Mouse (Mus musculus): ENCODE results near the gene Hsd11b2. TPM values are rescaled to one million over a fixed set of nuclear protein-coding genes. Genes with fewer than 3 reads are reported as not detected.
A peak's percentile ranks its signal among the peaks of the same experiment; 100 is the strongest.

The Hsd11b2 gene
- total RNA-seq, 2 experiments from 2014 or later: 0.18 to 0.21 TPM

DNA sequence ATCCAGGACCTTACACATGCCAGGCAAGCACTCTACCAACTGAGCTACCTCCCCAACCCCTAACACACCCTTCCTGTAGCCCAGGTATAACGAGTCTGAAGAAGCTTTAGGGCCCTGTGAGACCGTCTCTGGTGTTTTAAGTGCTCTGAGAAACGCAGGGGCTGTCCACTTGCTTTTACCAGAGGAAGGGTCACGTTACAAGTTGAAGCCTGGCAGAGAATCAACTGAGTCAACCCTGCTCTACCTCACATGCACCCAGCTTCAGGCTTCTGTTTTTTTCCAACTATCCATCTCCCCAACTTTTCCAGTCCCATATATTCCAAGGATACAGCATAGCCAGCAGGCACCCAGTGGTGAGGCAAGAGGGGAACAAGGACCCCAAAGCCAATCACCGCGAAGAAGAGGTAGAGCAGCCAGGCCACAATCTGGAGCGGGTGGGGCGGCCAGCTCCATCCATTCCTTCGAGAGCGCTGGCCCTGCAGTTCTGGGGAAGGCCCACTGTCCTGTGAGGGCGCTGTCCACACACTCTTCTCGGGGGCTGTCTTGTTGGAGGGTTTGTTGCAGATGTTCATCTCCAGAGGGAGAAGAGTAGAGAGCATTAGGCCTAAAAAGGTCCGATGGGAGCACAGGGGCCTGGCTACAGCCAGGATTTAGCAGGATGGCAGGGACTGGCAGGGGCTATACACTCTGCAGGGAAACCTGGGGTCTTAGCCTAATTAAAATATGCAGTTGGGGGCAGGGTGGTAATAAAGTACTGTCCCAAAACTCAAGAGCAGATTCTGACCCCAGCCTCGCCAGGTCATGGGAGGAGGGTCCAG lies 35.1 kb upstream of the Hsd11b2 start:
- DNase-seq (ENCODE audit: low spot score in 2 of 2): no peak

DNA sequence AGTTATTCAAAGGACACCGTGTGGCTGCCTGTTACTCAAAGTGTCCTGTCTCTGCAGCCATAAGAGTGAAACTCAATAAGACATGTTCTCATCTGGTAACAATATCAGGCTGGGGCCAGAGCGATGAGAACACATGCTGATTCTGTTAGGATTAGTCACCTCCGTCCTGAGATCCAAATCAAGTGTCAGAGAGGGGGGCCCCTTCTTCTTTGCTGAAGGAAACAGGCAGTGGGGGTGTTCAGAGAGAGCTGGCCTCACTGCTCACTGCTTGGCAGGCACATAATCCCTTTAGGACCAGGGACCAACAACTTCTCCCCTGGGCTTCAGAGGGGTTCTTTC lies 34.6 kb upstream of the Hsd11b2 start:
- DNase-seq (ENCODE audit: low spot score in 2 of 2): no peak

DNA sequence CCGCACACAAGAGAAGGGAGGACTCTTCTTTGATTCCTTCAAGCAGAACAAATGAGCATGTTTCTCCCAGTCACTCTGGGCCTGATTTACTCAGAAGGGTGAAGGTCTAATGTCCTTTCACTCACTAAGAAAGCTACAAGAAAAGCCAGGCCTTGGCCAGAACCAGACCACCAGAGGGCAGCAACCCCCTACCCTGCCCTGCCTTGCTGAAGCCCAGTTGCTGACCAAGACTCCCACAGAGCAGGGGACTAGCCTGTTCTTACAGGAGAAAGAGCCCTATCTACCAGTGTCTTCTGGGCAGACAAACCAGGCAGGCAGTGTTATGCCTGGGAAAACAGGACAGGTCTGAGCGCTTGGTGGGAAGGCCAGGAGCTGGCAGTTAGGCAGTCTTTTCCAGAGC lies 34.2 kb upstream of the Hsd11b2 start:
- no peak for DNase-seq (ENCODE audit: low spot score in 2 of 2)

DNA sequence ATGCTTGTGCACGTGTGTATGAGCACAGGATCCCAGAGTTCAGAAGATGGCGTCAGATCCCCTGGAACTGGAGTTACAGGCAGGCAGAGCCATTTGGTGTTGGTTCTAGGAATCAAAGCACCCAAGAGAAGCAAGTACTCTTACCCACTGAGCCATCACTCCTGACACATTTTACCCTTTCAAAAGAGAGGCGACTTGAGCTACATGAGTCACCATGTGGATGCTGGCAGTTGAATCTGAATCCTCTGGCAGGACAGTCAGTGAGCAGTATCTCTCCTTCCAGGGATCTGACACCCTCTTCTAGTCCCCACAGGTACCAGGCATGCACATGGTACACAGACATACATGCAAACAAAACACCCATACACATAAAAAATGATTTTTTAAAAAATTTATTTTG lies 30.5 kb upstream of the Hsd11b2 start:
- no peak for DNase-seq (ENCODE audit: low spot score in 2 of 2)

DNA sequence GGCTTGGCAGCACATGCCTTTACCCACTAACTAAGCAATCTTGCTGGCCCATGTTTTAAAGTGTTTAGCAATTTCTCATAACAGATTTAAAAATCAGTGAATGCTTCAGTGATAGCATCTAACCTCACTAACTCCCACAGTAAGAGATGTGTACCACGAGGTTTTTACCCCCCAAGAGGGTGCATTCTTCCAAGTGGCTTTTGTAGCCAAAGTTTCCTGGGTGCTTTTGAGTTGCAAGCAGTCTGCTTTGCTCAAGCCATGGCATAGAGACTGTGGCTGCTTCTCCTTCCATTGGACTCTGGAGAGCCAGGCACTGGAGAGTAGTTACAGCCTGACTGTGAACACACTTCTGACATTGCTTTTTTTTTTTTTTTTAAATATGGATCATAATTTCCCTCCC lies 29.3 kb upstream of the Hsd11b2 start:
- no peak for DNase-seq (ENCODE audit: low spot score in 2 of 2)

DNA sequence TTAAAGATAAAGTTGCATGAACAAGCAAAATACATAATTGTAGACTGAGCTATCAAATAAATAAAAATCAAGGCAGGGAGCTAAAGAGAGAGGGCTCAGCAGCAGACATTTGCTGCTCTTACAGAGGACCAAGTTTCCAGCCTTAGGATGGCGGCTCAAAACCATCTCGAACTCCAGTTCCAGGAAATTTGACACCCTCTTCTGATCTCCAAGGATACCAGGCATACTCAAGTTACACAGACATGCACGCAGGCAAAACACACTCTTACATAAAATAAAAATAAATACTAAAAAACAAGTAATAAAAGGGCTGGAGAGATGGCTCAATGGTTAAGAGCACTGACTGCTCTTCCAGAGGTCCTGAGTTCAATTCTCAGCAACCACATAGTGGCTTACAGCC lies 25.1 kb upstream of the Hsd11b2 start:
- no peak for DNase-seq (ENCODE audit: low spot score in 2 of 2)

DNA sequence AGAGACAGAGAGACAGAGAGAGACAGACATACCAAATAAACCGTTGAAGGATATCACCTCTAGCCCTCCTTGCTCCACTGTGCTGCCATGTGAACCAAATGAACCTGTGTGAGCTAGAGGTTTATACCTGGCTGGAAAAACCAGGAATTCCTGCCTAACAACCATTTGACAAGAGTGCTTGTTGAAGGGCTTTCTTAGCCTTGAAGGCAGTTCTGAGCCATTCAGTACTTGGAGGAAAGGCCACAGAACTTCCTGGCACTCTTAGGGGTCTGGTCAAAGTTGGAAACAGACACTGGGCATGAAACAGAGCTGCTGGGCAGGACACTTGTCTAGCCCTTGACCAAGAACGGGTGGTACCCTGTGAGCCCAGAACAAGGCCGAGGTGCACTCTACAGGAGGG lies 24.0 kb upstream of the Hsd11b2 start:
- DNase-seq (ENCODE audit: low spot score in 2 of 2): no peak

DNA sequence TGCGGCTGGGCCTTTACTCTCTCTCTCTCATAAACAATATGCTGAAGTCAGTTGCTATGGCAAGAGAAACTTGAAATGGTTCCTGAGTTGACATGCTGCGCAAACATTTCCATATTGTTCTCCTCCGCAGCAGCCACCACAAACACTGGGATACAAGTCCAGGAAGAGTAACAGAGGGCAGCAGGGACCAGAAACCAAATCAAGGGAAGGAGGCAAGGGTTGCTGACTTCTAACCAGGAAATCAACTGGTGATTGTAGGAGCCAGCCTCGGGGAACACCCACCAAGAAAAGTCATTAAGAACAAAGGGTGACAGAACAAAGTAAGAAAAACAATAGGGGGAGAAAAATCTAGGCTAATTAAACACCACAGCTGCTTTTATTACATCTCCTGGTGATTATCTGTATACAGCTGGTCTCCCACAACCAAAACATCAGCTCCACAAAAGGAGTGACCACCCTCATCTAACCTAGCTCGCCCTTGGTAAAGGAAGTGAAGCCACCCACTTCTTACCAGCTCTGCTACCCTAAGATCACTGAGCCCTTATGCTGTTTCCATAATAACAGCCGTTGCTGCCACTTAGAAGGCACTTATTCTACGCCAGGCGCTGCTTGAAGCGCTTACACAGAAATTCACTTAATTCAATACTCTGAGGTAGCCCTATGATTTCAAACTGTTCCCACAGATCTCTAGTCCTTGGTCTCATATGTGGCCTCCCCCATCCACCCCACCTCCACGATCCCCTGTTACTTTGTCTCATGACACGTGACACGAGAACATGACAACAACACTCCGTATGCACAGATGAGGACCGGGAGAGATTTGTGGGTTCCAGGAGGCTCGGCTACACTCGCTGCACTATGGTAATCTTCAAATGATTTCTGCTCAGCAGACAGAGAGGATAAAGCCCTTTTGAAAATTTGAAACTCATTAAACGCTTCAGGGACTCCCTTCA lies 22.9 kb upstream of the Hsd11b2 start:
- DNase-seq (ENCODE audit: low spot score in 2 of 2): no peak

DNA sequence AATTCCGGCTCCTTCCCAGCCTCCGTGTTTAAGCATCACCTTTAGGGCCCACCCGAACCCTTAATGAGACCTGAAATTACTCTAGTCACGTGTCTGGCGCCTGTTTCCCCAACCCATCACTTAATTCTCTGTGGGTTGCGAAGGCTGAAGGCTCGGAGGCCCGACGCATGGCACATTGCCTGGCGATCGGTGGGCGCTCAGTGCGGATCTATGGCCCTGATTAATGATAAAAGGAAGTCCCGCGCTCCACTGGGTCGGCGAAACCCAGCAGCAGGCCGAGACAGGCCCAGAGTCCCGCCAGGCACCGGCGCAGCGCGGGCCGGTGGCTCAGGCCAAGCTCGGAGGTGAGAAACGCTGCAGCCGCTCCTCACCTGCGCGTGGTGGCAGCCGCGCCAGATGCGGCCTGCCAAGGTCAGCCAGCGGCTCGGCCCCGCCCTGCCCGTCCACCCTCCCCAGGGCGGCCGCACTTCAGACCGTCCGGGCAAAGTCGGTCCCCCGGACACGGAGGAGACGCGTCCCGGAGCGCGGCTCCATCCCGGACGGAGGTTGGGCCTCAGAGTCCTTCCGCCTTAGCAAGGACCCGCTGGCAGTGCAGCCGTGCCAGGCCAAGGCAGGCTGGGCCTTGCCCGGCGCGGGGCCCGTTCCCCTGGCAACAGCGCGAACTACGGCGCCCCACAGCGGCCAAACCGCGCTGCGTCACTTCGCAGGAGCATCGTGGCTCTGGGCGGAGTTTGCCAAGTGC lies 21.9 kb upstream of the Hsd11b2 start, which contains the start of gene Zdhhc1:
Gene Zdhhc1, minus strand, starts transcription at position 464 of the 742 bp plus-strand sequence.
- peak; percentile 82 for DNase-seq (ENCODE audit: low spot score in 2 of 2)

DNA sequence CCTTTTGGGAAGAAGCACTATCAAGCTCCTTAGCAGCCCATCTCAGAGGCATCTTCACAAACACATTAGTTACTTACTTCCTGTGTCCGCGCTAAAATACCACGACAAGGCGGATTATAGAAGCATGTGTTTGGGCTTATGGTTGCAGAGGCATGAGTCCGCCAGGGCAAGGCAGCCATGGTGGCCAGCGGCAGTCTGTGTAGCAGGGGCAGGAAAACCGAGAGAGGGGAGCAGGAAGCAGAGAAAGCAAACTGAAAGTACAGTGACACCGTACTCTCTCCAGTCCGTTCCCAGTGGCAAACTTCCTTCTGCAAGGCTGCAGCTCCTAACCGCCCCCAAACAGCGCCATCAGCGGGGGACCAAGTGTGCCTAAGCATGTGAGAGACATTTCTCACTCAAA lies 18.8 kb upstream of the Hsd11b2 start:
- DNase-seq (ENCODE audit: low spot score in 2 of 2): no peak

DNA sequence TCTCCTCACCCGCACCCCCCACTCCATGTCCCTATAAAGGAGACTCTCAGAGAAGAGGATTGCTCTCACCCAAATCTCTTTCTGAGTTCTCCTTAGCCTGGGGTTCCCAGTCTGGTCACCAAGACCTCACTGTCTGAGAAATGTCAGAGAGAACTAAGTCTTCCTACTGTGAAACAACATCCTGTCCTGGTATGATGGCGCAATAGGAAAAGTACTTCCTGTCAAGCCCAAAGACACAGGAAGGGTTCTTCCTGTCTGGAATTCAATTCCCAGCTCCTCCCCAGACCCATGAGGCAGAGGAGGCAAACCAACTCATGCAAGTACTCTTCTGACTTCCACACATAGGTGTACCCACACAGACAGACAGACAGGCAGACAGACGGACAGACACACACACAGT lies 13.9 kb upstream of the Hsd11b2 start:
- no peak for DNase-seq (ENCODE audit: low spot score in 2 of 2)

DNA sequence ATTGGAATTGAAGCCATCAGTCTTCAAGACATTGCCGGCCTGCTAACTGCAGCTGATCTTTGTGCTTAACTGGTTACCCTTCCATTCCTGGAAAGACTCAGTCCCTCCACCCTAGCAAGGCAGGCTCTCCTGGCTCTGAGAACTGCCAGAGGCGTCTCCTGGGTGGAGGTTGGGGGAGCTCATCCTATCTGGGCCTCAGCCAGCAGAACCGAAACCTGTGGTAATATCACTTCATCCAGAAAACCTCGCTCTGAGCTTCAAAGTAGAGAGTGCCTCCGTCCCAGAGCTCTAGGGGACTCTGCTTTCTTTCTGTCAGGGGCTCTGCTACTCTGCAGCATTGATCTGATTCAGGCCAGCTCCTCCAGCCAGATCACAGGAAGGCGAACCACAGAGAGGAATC lies 11.6 kb upstream of the Hsd11b2 start:
- DNase-seq (ENCODE audit: low spot score in 2 of 2): no peak

DNA sequence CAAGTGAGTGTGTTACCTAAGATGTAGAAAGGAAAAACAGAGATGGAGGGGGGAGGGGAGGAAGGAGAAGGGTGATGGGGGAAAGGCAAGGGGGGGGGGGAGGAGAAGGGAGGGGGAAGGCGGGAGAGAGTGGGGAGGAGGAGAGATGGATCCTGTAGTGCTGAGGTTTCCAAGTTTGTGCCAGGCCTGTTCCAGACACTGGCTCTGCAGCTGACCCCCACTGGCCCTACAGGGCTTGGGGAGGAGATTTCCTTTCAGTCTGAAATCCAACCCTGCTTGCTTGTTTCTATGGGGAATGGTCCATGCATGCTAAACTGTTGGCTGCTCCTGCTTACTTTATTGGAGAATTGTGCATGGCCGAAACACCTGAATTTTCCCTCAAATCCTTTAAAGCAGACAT lies 9.8 kb upstream of the Hsd11b2 start:
- no peak for DNase-seq (ENCODE audit: low spot score in 2 of 2)

DNA sequence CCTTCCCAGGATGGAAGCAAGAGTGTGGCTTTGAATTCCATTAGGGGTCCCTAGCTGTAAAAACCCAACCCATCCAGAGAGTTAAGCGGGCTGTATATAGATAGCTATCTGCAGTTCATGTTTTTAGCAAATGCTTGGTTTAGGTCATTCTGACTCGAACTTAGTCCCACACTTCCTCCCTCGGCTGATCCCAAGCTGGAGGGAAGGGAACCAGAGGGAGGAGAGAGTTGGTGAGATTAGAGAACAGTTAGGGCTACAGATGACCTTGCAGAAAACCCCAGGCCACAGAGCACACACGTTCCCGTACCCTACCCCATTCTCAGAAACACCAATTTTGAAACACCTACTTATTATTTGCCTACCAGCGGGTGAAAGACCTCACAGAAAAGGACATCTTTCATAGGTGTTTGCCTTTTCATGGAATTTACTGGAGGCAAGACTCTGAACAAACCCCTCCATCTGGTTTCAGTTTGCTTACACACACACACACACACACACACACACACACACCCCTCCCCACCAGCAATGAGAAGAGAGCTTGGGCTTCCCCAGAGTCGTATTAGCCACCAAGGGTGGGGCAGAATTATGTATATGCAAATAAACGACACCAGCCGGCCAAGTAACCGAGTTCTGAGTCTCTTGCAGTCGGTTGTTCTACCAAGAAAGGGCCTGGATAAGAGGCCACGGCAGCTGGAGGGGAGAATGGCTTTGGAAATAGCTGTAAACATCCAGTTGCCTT lies 8.4 kb upstream of the Hsd11b2 start:
- no peak for DNase-seq (ENCODE audit: low spot score in 2 of 2)

DNA sequence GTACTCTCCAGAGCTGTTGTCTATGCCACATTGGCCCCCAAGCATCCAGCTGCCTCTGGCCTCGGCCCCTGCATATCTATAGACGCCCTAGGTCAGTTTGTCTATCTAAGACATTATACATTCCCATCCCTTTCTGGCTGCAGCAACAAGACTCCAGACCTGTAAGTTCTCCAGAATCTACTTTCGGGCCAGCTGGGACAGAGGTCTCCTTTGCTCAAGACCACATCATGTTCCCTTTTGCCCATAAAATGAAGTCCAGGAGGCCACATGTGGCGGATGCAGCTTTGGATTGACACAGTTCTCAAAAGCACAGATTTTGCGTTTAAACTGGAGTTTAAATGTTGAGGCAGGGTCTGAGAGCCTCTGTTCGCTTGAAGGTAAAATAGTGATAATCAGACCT lies 4.4 kb upstream of the Hsd11b2 start:
- no peak for DNase-seq (ENCODE audit: low spot score in 2 of 2)

DNA sequence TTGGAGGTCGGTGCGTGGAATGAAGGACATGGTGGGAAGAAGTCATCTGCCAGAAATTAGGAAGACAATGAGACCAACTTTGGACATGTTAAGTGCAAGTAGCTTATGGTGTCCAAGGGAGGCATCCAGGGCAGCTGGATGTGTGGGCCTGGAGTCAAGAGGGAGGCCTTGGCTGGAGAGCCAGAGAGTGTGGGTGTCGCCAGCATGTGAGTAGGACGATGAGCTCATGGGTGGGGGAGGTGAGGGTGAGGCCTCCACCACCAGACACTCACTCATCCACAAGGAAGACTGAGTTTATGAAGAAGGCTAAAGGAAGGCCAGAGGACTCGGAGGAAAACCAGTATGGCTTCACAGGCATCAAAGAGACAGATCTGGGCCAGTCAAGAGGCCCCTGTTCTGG lies 3.9 kb upstream of the Hsd11b2 start:
- no peak for DNase-seq (ENCODE audit: low spot score in 2 of 2)

DNA sequence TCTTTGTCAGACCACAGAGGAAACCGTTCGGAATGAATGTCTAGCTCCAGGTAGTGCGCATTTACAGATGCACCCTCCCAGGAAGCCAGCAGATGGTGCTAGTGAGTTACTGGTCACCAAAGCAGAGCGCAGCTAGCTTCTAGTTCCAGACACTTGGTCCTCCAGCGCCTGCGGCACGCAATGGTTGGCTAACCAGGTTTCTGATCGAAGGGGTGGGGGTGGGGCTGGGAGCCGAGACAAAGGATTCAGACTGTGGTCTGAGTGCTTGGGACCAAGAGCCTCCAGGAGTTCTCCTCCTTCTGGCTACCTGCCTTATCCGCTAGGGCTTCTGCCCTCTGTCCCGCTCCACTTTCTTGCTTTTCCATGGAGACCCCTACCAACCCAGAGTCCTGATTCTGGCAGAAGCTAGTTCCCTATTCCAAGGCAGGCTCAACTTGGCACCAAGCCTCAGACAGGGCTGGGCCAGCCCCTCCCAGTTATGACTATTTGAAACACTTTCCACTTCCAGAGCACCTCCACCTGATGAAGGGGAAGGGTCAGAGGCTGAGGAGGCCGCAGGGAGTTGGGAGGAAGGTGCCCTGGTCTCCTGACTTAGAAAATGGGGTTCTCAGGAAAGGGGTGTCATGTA lies 2.4 kb upstream of the Hsd11b2 start:
- DNase-seq (ENCODE audit: low spot score in 2 of 2): peak; percentile 74 to 79

DNA sequence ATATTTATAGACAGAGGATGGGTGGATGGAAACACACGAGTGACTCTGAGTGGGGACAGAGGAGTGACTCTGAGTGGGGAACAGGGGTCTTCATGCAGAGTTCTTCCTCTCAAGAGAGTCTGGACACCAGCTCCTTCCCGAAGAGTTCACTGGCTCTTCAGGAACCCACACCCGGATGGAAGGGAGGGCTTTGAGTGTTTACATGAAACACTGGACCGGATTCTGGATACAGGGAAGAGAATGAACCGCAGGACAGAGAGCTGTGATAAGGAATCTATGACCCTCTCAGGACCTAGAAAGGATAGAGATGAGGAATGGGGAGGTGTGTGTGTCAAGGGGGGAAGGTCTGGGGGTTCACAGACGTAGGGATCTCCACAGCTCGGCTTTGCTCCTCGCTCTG lies 1.2 kb upstream of the Hsd11b2 start:
- DNase-seq (ENCODE audit: low spot score in 2 of 2): no peak

DNA sequence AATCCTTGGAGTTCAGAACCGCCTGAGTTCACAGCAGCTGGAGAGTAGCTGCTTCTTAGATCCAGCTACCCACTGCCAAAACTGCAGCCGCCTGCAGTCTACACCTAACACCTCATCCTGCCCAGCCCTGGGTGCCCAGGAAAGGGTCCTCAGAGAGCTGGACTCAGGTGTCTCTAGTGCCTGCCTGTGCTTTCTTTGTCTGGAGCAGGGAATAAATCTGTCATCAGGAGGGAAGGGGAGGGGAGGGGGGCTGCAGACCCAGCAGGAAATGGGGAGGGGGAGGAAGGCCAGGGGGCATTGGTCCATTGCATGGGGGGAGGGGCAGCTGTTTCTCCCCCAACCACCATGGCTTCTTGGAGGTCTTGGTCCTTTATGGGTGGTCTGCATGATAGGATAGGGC lies 1.0 kb downstream of the Hsd11b2 start:
- DNase-seq (ENCODE audit: low spot score in 2 of 2): no peak

DNA sequence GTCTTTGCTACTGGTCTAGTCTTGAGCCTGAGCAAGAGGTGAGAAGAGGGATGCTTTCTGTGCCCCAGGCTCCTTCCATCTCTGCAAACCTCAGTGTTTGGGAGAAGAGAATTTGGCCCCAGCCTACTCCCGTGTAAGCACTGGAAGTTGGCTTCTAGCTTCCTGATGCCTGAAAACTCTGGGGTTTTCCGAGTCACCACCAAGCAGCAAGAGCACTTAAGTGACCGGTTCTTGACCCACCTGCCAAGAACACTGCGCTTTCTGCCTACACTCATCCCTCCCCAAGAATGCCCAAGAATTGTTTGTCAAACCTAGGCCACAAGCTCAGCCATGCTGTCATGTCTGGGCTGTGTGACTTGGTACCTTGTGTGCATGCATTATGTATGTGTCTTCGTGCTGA lies 2.0 kb downstream of the Hsd11b2 start:
- no peak for DNase-seq (ENCODE audit: low spot score in 2 of 2)

DNA sequence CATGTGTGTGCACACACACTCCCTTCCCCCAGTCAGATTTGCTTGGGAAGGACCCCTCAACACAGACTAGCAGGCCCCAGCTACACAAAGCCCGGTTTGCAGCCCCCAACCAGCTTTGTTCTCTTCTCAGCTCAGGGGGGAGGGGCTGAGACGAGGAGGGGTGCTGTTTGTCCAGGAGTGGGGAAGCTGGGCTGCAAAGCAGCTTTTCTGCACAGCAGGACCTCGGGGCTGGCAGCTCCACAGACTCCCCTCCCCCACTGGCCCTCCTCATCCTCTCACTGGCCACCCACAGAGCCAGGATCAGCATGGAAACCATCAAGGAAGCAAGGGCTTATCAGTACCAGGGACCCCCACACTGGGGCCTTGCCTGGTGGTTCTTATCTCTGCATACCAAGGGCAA lies 2.5 kb downstream of the Hsd11b2 start:
- DNase-seq (ENCODE audit: low spot score in 2 of 2): no peak
